In the genomic region with DNA sequence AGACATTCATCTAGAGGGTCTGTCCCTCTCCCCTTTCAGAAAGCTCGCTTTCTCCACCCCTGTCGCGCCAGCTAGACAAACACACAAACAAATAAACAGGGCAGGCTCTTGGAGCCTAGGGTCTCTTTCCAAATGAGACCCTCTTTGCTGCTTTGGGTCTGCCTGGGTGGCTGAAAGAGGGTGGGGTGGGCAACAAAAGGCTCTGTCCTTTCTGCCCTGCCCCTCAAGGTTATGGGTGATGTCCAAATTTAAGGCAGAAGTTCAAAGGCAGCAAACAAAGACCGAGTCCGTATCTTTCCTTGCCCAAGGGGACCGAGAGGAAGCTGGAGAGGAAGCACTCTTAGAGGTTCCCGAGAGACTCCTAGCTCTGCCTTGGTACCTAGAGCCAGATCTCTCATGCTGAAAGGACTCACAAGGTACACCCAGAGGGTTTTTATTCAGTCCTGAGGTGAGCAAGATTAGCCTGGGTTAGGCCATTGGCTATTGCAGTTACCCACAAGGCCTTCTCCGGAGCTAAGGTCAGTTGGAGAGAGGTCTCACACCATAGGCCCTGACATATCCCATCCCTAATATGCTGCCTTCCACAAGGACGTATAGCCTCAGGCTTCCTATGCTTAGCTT, we compare ENCODE assay signal across 18 mouse cellular contexts. TPM values are rescaled to one million over a fixed set of nuclear protein-coding genes. Genes with fewer than 3 reads are reported as not detected.
DNase-seq lines count a peak whose midpoint lies in the region; ATAC-seq and TF ChIP-seq lines count a peak whose summit lies in the region.
"Had no signal": no experiment of that assay in that cellular context is flagged by ENCODE, and none has a peak within 500 bp of the region (broad histone marks: within the 10 kb centered on the region; RNA-seq: fewer than 3 reads in every experiment).

No protein-coding gene starts in this region.

- peak overlapping the region; percentile 92 for H3K4me2 ChIP-seq in kidney, postnatal 0 days (ENCODE audit: low read length)
- peak overlapping the region; percentile 96 for H3K4me2 ChIP-seq in limb, embryonic 12.5 days
- H3K4me2 ChIP-seq: liver, embryonic 13.5 days had no signal

- H3K36me3 ChIP-seq in kidney, postnatal 0 days (ENCODE audit: insufficient read depth, low read length) = no peaks in the 10 kb centered on the region
- H3K36me3 ChIP-seq in limb, embryonic 12.5 days = peaks cover 4% of the 10 kb centered on the region; the same call in 1 of the 2 replicates
- H3K36me3 ChIP-seq: hindbrain, embryonic 12.5 days; liver, embryonic 13.5 days had no signal

- no peak for ATAC-seq in kidney, postnatal 0 days (replicated peaks; ENCODE audit: low FRiP score, low read depth)
- peak; percentile 3; the same call in 1 of the 2 replicates for ATAC-seq in limb, embryonic 12.5 days (ENCODE audit: insufficient number of reproducible peaks, insufficient read depth, low FRiP score, low TSS enrichment, low read depth)

- H3K27me3 ChIP-seq in kidney, postnatal 0 days (ENCODE audit: insufficient read depth, low read length) = no peaks in the 10 kb centered on the region
- H3K27me3 ChIP-seq in limb, embryonic 12.5 days = peaks cover 4% of the 10 kb centered on the region

- WGBS in kidney, postnatal 0 days = 11% methylated on average over 9 of the region's 9 CpGs
- WGBS in limb, embryonic 12.5 days = 2% methylated on average over 9 of the region's 9 CpGs

- intact Hi-C loops in gastrocnemius, adult 2 months (cut with DNase I) = no loop called here
- intact Hi-C loops in gastrocnemius, postnatal 14 days (cut with DNase I; ENCODE audit: low total_unique reads) = no loop called here

- peak overlapping the region; percentile 73 for H3K4me3 ChIP-seq in gastrocnemius, adult 2 months
- H3K4me3 ChIP-seq in kidney, postnatal 0 days (replicated peaks; ENCODE audit: low read depth, low read length) = peak overlapping the region; percentile 85
- H3K4me3 ChIP-seq in limb, embryonic 12.5 days (replicated peaks) = peak overlapping the region; percentile 99
- H3K4me3 ChIP-seq: liver, embryonic 13.5 days had no signal

- peak overlapping the region; percentile 98 for H3K9ac ChIP-seq in kidney, postnatal 0 days (ENCODE audit: low read depth, low read length)
- H3K9ac ChIP-seq in limb, embryonic 12.5 days (replicated peaks) = peak overlapping the region; percentile 100
- H3K9ac ChIP-seq: hindbrain, embryonic 12.5 days; liver, embryonic 13.5 days had no signal

- H3K4me1 ChIP-seq in kidney, postnatal 0 days (replicated peaks; ENCODE audit: insufficient read depth, low read length) = peaks cover 13% of the 10 kb centered on the region
- peaks cover 46% of the 10 kb centered on the region for H3K4me1 ChIP-seq in limb, embryonic 12.5 days (replicated peaks)

- no peak for DNase-seq in gastrocnemius, adult 2 months
- no peak for DNase-seq in gastrocnemius, postnatal 14 days
- DNase-seq in kidney, postnatal 0 days (ENCODE audit: low spot score) = no peak
- no peak for DNase-seq in kidney, adult 11 months
- DNase-seq in urinary bladder, postnatal 10 days (ENCODE audit: low spot score) = peak; percentile 7
- DNase-seq in cerebellum, postnatal 25 days = no peak
- no peak for DNase-seq in ovary, postnatal 36 days (ENCODE audit: low spot score)

- TF ChIP-seq CTCF in gastrocnemius, adult 2 months (IDR thresholded peaks at IDR 0.05) = no peak
- TF ChIP-seq CTCF in kidney, postnatal 0 days (IDR thresholded peaks at IDR 0.05; ENCODE audit: low read depth) = no peak

- no peaks in the 10 kb centered on the region for H3K9me3 ChIP-seq in kidney, postnatal 0 days (replicated peaks; ENCODE audit: low read length)
- H3K9me3 ChIP-seq in limb, embryonic 12.5 days = no peaks in the 10 kb centered on the region
- H3K9me3 ChIP-seq: hindbrain, embryonic 12.5 days; liver, embryonic 13.5 days had no signal

- peak overlapping the region; percentile 93 for H3K27ac ChIP-seq in gastrocnemius, adult 2 months
- peak overlapping the region; percentile 97 for H3K27ac ChIP-seq in kidney, postnatal 0 days
- peak overlapping the region; percentile 100 for H3K27ac ChIP-seq in limb, embryonic 12.5 days
- H3K27ac ChIP-seq: hindbrain, embryonic 12.5 days; liver, embryonic 13.5 days had no signal

RNA-seq across cellular contexts. Expression of a gene that starts 0.5 kb away (rescaled TPM):
- total RNA-seq in gastrocnemius, adult 2 months (2021) = 10 to 100 TPM; 17.4 to 17.7 TPM
- 10 to 100 TPM; 16.3 to 22.7 TPM for total RNA-seq in gastrocnemius, postnatal 14 days (2021)
- 175 and 183 TPM in 2 replicates for polyA plus RNA-seq in kidney, postnatal 0 days (2015; fragmentation: Nextera tagmentation; extraction: Ambion mirVana)
- polyA plus RNA-seq in limb, embryonic 12.5 days (2016; fragmentation: Nextera tagmentation; extraction: Ambion mirVana) = 272 and 294 TPM in 2 replicates
- total RNA-seq: layer of hippocampus, postnatal 10 days; left cerebral cortex, postnatal 10 days; megakaryocyte-erythroid progenitor cell, adult 5-6 weeks; midbrain, postnatal 0 days had no signal
- polyA plus RNA-seq: activated CD4-positive, CD25-positive, alpha-beta regulatory T cell, adult 4 months; hindbrain, embryonic 12.5 days; midbrain, postnatal 0 days had no signal

RNA-seq across cellular contexts. Expression of a gene that starts 4.5 kb away (rescaled TPM):
- total RNA-seq in gastrocnemius, adult 2 months (2021) = 1 to 10 TPM; 1.0 to 4.3 TPM
- 1 to 10 TPM; 1.5 to 4.0 TPM for total RNA-seq in gastrocnemius, postnatal 14 days (2021)
- 24.7 and 27.7 TPM in 2 replicates for polyA plus RNA-seq in kidney, postnatal 0 days (2015; fragmentation: Nextera tagmentation; extraction: Ambion mirVana)
- polyA plus RNA-seq in limb, embryonic 12.5 days (2016; fragmentation: Nextera tagmentation; extraction: Ambion mirVana) = 88.2 and 96.8 TPM in 2 replicates
- total RNA-seq: layer of hippocampus, postnatal 10 days; left cerebral cortex, postnatal 10 days; megakaryocyte-erythroid progenitor cell, adult 5-6 weeks; midbrain, postnatal 0 days had no signal
- polyA plus RNA-seq: activated CD4-positive, CD25-positive, alpha-beta regulatory T cell, adult 4 months; heart, embryonic 14.5 days; hindbrain, embryonic 12.5 days; liver, embryonic 13.5 days; midbrain, postnatal 0 days had no signal

RNA-seq across cellular contexts. Expression of a gene that starts 10.2 kb away (rescaled TPM):
- total RNA-seq in gastrocnemius, adult 2 months (2021) = 1 to 10 TPM; 7.5 to 8.8 TPM
- 1 to 10 TPM; 7.8 to 8.3 TPM for total RNA-seq in gastrocnemius, postnatal 14 days (2021)
- 57.3 and 57.8 TPM in 2 replicates for polyA plus RNA-seq in kidney, postnatal 0 days (2015; fragmentation: Nextera tagmentation; extraction: Ambion mirVana)
- 74.7 and 77.4 TPM in 2 replicates for polyA plus RNA-seq in limb, embryonic 12.5 days (2016; fragmentation: Nextera tagmentation; extraction: Ambion mirVana)
- total RNA-seq: layer of hippocampus, postnatal 10 days; left cerebral cortex, postnatal 10 days; midbrain, postnatal 0 days had no signal
- polyA plus RNA-seq: midbrain, postnatal 0 days had no signal

RNA-seq across cellular contexts. Expression of a gene that starts 19.5 kb away (rescaled TPM):
- 1 to 10 TPM; 4.7 to 5.0 TPM for total RNA-seq in gastrocnemius, adult 2 months (2021)
- total RNA-seq in gastrocnemius, postnatal 14 days (2021) = 1 to 10 TPM; 6.3 to 7.3 TPM
- polyA plus RNA-seq in kidney, postnatal 0 days (2015; fragmentation: Nextera tagmentation; extraction: Ambion mirVana) = 29.7 and 31.7 TPM in 2 replicates
- polyA plus RNA-seq in limb, embryonic 12.5 days (2016; fragmentation: Nextera tagmentation; extraction: Ambion mirVana) = 11.7 and 13.8 TPM in 2 replicates
- total RNA-seq: layer of hippocampus, postnatal 10 days; left cerebral cortex, postnatal 10 days; midbrain, postnatal 0 days had no signal
- polyA plus RNA-seq: activated CD4-positive, CD25-positive, alpha-beta regulatory T cell, adult 4 months; midbrain, postnatal 0 days had no signal

RNA-seq across cellular contexts. Expression of a gene that starts 19.6 kb away (rescaled TPM):
- total RNA-seq in gastrocnemius, adult 2 months (2021) = 1 to 10 TPM; 1.5 to 3.8 TPM
- 1 to 10 TPM in 1 of 2 experiments, under 1 TPM in 1; 0.24 to 1.7 TPM for total RNA-seq in gastrocnemius, postnatal 14 days (2021)
- polyA plus RNA-seq in kidney, postnatal 0 days (2015; fragmentation: Nextera tagmentation; extraction: Ambion mirVana) = not detected in 2 replicates
- 33.1 and 34.1 TPM in 2 replicates for polyA plus RNA-seq in limb, embryonic 12.5 days (2016; fragmentation: Nextera tagmentation; extraction: Ambion mirVana)
- total RNA-seq: adrenal gland, postnatal 4 days; layer of hippocampus, postnatal 10 days; left cerebral cortex, postnatal 10 days; megakaryocyte-erythroid progenitor cell, adult 5-6 weeks; midbrain, postnatal 0 days had no signal
- polyA plus RNA-seq: activated CD4-positive, CD25-positive, alpha-beta regulatory T cell, adult 4 months; heart, embryonic 14.5 days; hindbrain, embryonic 12.5 days; kidney, adult 2 months; liver, embryonic 13.5 days; midbrain, postnatal 0 days had no signal
